Mouse (Mus musculus): Measurements from ENCODE around the gene Pxdc1. TPM values are rescaled to one million over a fixed set of nuclear protein-coding genes. Genes with fewer than 3 reads are reported as not detected.

The Pxdc1 gene
- polyA plus RNA-seq, 1 experiment from 2014 or later, result 12.4 TPM

- H3K4me2 ChIP-seq (ENCODE audit: low read length), result peak overlapping the region; percentile 92
- DNase-seq (ENCODE audit: low spot score) (peak; percentile 85), ATAC-seq (replicated peaks; ENCODE audit: low FRiP score, low read depth) (peak; percentile 79)
- TF ChIP-seq CTCF (IDR thresholded peaks at IDR 0.05; ENCODE audit: low read depth), result peak; percentile 47
- H3K36me3 ChIP-seq (ENCODE audit: insufficient read depth, low read length), result no peaks in the 10 kb centered on the region
- under 1% methylated on average over 95 of the region's 105 CpGs for WGBS
- H3K9ac ChIP-seq (ENCODE audit: low read depth, low read length), result peak overlapping the region; percentile 72
- peak overlapping the region; percentile 61 for H3K4me3 ChIP-seq (replicated peaks; ENCODE audit: low read depth, low read length)
- H3K27ac ChIP-seq, result peak overlapping the region; percentile 89
- H3K27me3 ChIP-seq (ENCODE audit: insufficient read depth, low read length), result no peaks in the 10 kb centered on the region
- no peaks in the 10 kb centered on the region for H3K9me3 ChIP-seq (replicated peaks; ENCODE audit: low read length)
- peaks cover 15% of the 10 kb centered on the region; the same call in 1 of the 2 replicates for H3K4me1 ChIP-seq (replicated peaks; ENCODE audit: insufficient read depth, low read length)
Measured at GRCm38 (mm10) chr13:34652353-34653241, 689 bp downstream of the Pxdc1 start.

GRCm38 (mm10) chr13:34652016-34652352 lies 1.3 kb downstream of the Pxdc1 start:
- Histone ChIP-seq H3K4me3 (replicated peaks; ENCODE audit: low read depth, low read length) (peak overlapping the region; percentile 61), H3K9ac (ENCODE audit: low read depth, low read length) (peak overlapping the region; percentile 72), H3K27ac (peak overlapping the region; percentile 89), H3K27me3 (ENCODE audit: insufficient read depth, low read length) (no peaks in the 10 kb centered on the region), H3K36me3 (ENCODE audit: insufficient read depth, low read length) (no peaks in the 10 kb centered on the region), H3K9me3 (replicated peaks; ENCODE audit: low read length) (no peaks in the 10 kb centered on the region), H3K4me2 (ENCODE audit: low read length) (peak overlapping the region; percentile 92), H3K4me1 (replicated peaks; ENCODE audit: insufficient read depth, low read length) (peaks cover 15% of the 10 kb centered on the region; the same call in 1 of the 2 replicates)
- TF ChIP-seq CTCF (IDR thresholded peaks at IDR 0.05; ENCODE audit: low read depth), result no peak
- WGBS, result under 1% methylated on average over 35 of the region's 35 CpGs
- ATAC-seq (replicated peaks; ENCODE audit: low FRiP score, low read depth) (peak; percentile 2; the same call in 1 of the 2 replicates), DNase-seq (ENCODE audit: low spot score) (no peak)

GRCm38 (mm10) chr13:34651474-34651991 lies 1.8 kb downstream of the Pxdc1 start:
- Histone ChIP-seq H3K9me3 (replicated peaks; ENCODE audit: low read length) (no peaks in the 10 kb centered on the region), H3K27me3 (ENCODE audit: insufficient read depth, low read length) (no peaks in the 10 kb centered on the region), H3K4me2 (ENCODE audit: low read length) (peak overlapping the region; percentile 92), H3K4me3 (replicated peaks; ENCODE audit: low read depth, low read length) (peak overlapping the region; percentile 61), H3K27ac (no peak overlapping the region), H3K9ac (ENCODE audit: low read depth, low read length) (peak overlapping the region; percentile 72; the same call in 1 of the 2 replicates), H3K36me3 (ENCODE audit: insufficient read depth, low read length) (no peaks in the 10 kb centered on the region), H3K4me1 (replicated peaks; ENCODE audit: insufficient read depth, low read length) (peaks cover 15% of the 10 kb centered on the region; the same call in 1 of the 2 replicates)
- DNase-seq (ENCODE audit: low spot score), result no peak
- peak; percentile 18; the same call in 1 of the 2 replicates for ATAC-seq (replicated peaks; ENCODE audit: low FRiP score, low read depth)
- no peak for TF ChIP-seq CTCF (IDR thresholded peaks at IDR 0.05; ENCODE audit: low read depth)
- WGBS, result 3% methylated on average over 24 of the region's 24 CpGs

DNA sequence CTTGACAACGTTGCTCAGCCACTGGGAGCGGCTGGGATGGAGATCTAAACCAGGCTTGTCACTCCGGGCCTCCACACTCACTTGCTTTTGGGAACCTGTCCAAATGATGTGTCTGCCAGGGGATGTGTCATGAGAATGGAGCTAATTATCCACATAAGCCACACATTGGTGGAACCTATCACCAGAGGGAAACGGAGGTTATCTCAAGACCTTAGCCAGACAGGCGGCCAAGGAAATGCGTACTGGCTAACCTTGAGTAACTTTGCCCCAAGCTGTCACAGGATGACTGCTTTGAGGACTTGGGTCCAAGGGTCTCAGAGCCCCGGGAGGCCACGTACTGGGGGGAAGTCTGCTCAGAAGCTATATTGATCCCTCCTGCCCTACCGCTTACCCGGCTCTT lies 2.3 kb downstream of the Pxdc1 start:
- Histone ChIP-seq H3K9ac (ENCODE audit: low read depth, low read length) (peak overlapping the region; percentile 72; the same call in 1 of the 2 replicates), H3K27ac (no peak overlapping the region), H3K4me3 (replicated peaks; ENCODE audit: low read depth, low read length) (peak overlapping the region; percentile 61), H3K36me3 (ENCODE audit: insufficient read depth, low read length) (no peaks in the 10 kb centered on the region), H3K4me1 (replicated peaks; ENCODE audit: insufficient read depth, low read length) (peaks cover 15% of the 10 kb centered on the region; the same call in 1 of the 2 replicates), H3K27me3 (ENCODE audit: insufficient read depth, low read length) (no peaks in the 10 kb centered on the region), H3K4me2 (ENCODE audit: low read length) (peak overlapping the region; percentile 92), H3K9me3 (replicated peaks; ENCODE audit: low read length) (no peaks in the 10 kb centered on the region)
- no peak for TF ChIP-seq CTCF (IDR thresholded peaks at IDR 0.05; ENCODE audit: low read depth)
- DNase-seq (ENCODE audit: low spot score) (peak; percentile 28), ATAC-seq (replicated peaks; ENCODE audit: low FRiP score, low read depth) (0 out of 2 replicates have a peak, but pooled peaks have one; percentile 1)
- WGBS, result 31% methylated on average over 10 of the region's 10 CpGs

GRCm38 (mm10) chr13:34650371-34650770 lies 2.9 kb downstream of the Pxdc1 start:
- TF ChIP-seq CTCF (IDR thresholded peaks at IDR 0.05; ENCODE audit: low read depth), result no peak
- ATAC-seq (replicated peaks; ENCODE audit: low FRiP score, low read depth) (no peak), DNase-seq (ENCODE audit: low spot score) (no peak)
- no peaks in the 10 kb centered on the region for H3K9me3 ChIP-seq (replicated peaks; ENCODE audit: low read length)
- H3K9ac ChIP-seq (ENCODE audit: low read depth, low read length), result no peak overlapping the region
- no peaks in the 10 kb centered on the region for H3K36me3 ChIP-seq (ENCODE audit: insufficient read depth, low read length)
- H3K4me2 ChIP-seq (ENCODE audit: low read length), result peak overlapping the region; percentile 92
- no peaks in the 10 kb centered on the region for H3K27me3 ChIP-seq (ENCODE audit: insufficient read depth, low read length)
- H3K27ac ChIP-seq, result no peak overlapping the region
- peak overlapping the region; percentile 61 for H3K4me3 ChIP-seq (replicated peaks; ENCODE audit: low read depth, low read length)
- 63% methylated on average over 6 of the region's 6 CpGs for WGBS
- H3K4me1 ChIP-seq (replicated peaks; ENCODE audit: insufficient read depth, low read length), result peaks cover 15% of the 10 kb centered on the region; the same call in 1 of the 2 replicates

DNA sequence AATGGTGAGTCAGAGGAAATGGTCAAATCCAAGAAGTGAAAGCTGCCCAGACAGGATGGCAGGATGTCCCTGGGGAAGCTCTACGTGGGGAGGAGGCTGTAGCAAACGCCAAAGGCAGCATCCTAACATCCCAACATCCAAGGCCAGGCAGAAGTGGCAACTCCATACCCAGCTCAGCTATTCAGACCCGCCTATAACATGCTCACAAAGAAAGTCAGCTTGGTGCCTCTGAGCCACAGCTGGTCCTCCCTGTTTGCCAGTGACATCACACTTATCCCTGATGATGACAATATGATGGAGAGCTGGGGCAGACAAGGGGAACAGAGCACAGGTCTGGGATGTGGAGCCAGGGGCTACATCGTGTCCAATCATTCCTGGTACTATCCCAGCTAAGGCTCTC lies 5.5 kb downstream of the Pxdc1 start:
- H3K36me3 ChIP-seq (ENCODE audit: insufficient read depth, low read length), result no peaks in the 10 kb centered on the region
- H3K4me1 ChIP-seq (replicated peaks; ENCODE audit: insufficient read depth, low read length), result 0 out of 2 replicates have a peak, but pooled peaks cover 10% of the 10 kb centered on the region
- 76% methylated on average over 4 of the region's 4 CpGs for WGBS
- no peak overlapping the region for H3K27ac ChIP-seq
- no peak for TF ChIP-seq CTCF (IDR thresholded peaks at IDR 0.05; ENCODE audit: low read depth)
- ATAC-seq (replicated peaks; ENCODE audit: low FRiP score, low read depth) (no peak), DNase-seq (ENCODE audit: low spot score) (no peak)
- no peaks in the 10 kb centered on the region for H3K9me3 ChIP-seq (replicated peaks; ENCODE audit: low read length)
- no peak overlapping the region for H3K4me3 ChIP-seq (replicated peaks; ENCODE audit: low read depth, low read length)
- H3K9ac ChIP-seq (ENCODE audit: low read depth, low read length), result no peak overlapping the region
- H3K27me3 ChIP-seq (ENCODE audit: insufficient read depth, low read length), result no peaks in the 10 kb centered on the region
- no peak overlapping the region for H3K4me2 ChIP-seq (ENCODE audit: low read length)
